Mouse (Mus musculus): ENCODE data around the gene Casp12.

DNA sequence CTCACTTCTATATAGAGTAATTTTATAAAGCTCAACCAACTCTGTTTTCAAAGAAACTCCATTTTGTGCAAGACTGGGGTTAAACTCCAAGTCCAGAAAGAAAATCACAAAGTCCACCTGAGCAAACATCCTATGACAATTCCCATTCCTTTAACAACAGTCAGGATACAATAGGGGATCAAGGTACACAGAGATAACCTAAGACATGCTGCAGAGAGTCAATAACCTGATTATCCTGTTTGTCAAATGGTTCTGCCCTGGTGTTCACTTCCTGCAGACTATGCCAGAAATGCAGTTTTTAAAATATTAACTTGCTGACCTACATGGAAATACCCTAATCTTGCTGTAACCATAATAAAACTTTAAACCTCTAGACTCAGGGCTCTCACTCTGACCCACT, 12.8 kb upstream of the Casp12 start:
- no peak for TF ChIP-seq CTCF (IDR thresholded peaks at IDR 0.05)
- no peak for TF ChIP-seq POLR2A (IDR thresholded peaks at IDR 0.05; ENCODE audit: insufficient read depth, low read depth, low read length)
